Mouse (Mus musculus): Measurements from ENCODE around the gene Tyms.

Tyms gene

DNA sequence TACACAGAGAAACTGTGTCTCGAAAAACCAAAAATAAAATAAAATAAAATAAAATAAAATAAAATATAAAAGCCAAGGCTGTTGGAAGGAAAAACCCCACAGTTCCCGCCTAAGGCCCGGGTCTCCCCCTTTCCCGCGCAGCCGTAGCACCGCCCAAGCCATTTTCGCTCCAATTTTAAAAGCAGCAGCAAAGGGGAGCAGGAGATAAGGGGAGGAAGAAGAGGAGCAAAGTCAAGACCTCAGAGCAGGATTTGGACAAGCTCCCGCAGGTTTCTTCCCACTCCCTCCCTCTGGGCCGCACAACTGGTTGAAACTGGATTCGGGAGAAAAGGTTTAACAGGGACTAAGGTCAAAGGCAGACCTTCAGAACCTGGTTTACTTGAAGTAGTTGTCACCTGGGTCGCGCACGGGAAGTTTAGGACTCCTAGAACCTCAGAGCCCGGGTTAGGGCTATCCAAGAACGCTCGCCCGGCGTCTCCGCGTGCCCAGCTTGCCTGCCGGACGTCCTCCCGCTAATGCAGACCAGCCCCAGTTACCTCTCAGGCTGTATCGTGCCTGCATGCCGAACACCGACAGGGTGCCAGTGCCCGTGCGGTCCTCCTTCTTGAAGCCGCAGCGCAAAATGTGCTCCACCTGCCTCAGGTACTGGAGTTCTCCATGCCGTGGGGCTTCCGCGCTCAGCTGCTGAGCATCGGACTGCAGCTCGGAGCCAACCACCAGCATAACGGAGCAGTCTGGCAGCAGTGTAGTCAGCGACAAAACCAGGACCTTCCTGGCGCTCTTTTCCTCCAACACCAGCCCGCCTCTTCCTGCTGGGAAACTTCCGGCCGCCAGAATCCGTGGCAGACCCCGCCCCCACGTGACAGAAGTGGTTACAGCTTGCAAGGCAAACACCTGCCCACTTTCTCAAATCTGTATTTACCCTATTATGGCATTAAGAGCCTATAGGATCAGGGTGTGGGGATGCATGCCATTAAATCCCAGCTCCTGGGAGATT, at the start of gene Tyms:
TSS of gene Tyms (minus strand) at position 793 of the 997 bp plus-strand sequence.
- peak; percentile 59 for DNase-seq

DNA sequence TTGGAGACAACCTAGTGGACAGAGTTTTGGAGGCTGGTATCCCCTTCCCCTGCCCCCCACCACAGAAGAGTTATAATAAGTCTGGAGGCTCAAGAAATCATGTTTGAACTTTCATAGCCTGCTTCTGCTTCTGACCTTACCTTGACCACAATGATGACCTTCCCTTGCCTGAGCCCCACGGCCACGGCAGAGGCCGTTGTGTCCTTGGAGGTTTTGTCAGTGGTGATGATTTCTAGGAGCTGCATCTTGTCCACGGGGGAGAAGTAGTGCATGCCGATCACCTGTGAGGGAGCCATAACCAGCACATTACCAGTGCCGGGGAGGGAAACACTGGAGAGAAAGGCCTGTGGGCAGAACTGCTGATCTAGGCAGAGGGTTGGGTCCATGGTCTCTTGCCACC, 49.1 kb upstream of the Tyms start:
- DNase-seq: no peak

DNA sequence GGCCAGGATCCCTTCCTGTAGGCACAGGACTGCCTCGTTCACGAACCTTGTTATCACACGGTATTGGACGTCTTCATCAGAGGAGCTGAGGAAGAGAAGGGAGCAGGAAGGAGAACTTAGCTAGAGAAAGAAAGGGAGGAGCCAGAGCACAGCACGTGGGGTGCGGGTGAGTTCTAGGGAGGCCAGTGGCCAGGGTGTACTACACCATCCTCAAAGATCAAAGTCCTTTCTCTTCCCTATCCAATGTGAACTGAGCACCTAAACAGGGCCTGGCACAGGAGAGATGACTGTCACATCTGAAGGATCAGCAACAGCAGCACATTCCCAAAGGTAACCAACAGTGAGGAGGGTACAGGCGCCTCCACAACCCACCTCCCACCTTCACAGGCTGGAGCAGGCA, 46.7 kb upstream of the Tyms start:
- no peak for DNase-seq

DNA sequence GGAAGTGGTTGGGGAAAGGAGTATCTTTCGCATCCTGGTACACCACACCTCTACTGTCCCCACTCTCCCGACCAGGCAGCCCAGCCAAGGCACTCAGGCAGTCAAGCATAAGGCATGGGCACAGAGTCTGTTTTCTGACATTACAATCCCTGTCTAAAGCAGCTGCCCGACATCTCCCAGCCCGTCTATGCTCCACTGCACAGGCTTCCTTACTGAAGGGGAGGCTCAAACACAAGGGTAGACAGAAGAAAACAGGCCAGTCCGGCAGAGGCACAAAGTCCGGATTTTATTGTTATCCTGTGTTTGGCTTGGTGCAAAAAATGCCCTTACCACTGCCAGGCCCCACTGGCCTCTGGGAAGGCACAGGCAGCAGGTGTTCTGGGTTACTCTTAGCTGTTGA, 45.7 kb upstream of the Tyms start:
- no peak for DNase-seq

DNA sequence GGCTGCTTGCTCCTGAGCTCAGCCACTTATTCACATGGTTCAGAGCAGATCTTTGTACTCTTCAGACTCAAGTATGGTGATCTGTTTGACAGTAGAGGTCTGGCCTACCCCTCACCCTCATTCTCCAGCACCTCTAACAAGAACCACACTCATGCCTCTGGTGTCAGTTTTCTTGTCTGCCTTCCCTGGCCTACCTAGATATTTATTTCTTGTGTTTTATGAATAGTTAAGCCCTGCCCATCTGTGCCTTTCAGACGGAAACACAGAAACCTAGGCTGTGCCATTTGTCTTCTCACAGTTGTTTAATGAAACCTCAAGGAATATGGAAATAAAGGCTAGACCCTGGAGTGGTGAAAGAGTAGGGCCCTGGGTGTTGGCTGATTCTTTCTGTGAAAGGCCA, 44.6 kb upstream of the Tyms start:
- DNase-seq: no peak

DNA sequence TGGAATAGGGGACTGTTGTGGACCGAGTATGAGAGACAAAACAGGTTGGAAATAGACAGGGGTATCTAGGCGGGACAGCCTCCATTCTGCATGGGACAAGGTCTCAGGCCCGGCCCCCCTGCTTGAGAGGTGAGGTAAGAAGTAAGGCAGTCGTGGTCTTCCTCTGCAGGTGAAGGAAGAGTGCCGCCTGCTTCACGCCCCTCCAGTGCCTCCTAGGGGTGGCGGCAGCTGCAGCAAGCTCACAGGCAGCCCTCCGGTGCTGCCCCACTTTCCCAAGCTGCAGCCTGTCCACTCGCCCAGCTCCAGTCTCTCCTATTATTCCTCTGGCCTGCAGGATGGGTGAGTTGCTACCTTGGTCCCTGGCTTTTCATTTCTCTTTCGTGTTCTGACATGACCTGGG, 42.3 kb upstream of the Tyms start:
- no peak for DNase-seq

DNA sequence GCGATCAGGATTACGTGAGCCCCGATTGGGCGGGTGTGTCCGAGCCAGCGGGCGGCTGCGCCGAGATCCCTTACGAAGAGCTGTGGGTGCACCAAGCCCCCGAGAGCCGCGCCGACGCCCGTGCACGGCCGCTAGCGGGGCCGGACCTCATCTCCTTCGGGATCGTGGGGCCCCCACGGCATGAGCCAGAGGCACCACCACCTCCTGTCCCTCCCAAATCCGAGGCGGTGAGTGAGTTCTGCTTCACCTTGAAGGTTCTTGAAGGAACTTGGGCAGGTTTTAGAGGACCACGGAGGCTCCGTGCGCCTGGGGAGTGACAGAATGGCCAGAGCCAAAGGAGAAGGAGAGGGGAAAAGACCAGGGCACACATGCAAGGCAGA, 41.3 kb upstream of the Tyms start:
- no peak for DNase-seq

DNA sequence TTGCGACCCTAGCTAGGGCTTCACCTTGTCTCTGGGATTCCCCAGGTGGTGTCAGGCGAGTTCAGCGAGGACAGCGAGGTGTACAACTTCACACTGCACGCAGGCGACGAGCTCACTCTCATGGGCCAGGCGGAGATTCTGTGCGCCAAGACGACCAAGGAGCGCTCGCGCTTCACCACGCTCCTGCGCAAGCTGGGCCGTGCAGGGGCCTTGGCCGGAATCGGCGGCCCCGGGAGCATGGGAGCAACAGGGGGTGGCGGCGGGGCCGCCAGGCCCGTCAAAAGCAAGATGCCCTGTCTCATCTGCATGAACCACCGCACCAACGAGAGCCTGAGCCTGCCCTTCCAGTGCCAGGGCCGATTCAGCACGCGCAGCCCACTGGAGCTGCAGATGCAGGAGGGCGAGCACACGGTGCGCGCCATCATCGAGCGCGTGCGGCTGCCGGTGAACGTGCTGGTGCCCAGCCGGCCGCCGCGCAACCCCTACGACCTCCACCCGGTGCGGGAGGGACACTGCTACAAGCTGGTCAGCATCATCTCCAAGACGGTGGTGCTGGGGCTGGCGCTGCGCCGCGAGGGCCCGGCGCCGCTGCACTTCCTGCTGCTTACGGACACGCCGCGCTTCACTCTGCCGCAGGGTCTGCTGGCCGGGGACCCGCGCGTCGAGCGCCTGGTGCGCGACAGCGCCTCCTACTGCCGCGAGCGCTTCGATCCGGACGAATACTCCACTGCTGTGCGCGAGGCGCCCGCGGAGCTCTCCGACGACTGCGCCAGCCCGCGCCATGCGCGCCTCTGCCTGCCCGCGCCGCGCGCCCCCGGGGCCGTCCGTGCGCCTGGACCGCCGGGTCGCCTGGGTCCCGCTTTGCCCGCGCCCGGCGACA, 40.7 kb upstream of the Tyms start:
- no peak for DNase-seq

DNA sequence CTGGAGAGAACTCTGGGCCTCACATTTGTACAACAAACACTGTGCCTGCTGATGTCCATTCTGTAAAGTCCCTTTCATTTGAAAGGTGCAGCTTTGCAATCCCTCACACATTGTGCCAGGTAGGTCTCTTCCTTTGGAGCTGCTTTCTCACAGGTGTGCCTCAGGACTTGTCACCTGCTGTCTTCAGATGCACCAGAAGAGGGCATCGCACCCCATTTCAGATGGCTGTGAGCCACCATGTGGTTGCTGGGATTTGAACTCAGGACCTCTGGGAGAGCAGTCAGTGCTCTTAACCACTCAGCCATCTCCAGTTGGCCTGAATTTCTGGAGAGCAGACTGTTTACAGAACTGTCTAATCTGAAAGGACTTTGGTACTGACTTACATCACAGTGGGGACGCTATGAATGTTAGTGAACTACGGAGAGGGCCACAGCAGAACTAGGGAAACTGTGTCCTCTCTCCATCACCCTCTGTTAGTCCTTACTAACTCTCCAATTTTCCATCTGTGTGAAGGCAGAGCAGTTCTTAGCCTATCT, 39.2 kb upstream of the Tyms start:
- no peak for DNase-seq

DNA sequence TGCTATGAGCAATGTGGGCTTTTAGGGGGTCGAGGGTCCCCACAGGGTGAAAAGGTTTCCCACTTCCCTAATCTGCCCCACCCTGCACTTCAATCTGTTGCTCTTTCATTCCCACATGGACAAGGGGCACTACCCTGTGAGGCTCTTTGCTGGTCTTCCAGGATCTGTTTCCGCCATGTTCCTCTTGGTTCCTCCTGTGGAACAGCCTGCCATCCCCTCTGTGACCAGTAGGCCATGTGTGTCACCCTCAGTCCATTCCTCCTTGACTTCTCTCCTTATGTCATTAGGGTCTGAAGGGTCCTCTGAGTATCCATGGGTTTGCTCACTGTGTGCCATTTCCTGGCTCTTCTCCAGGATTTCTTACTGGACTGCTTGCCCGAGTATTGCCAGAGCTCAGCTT, 38.4 kb upstream of the Tyms start:
- DNase-seq: no peak

DNA sequence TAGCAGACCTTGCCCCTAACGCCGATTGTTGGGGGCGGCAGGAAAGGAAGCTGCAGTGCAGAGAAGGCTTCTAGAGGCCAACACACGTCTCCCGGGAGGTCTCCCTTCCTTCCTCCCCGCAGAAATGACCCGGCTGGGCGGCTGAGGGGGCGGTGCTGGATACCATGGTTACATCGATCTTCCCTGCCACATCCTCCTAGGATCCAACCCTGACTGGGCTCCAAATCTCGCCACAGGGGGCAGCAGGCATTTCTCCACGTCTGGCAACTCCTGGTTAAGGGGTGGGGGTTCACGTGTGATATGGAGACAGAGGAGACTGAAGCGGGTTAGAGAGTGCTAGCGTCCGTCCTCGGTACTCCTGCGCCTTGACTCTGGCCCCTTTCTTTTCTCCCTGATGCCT, 37.7 kb upstream of the Tyms start:
- DNase-seq: no peak

DNA sequence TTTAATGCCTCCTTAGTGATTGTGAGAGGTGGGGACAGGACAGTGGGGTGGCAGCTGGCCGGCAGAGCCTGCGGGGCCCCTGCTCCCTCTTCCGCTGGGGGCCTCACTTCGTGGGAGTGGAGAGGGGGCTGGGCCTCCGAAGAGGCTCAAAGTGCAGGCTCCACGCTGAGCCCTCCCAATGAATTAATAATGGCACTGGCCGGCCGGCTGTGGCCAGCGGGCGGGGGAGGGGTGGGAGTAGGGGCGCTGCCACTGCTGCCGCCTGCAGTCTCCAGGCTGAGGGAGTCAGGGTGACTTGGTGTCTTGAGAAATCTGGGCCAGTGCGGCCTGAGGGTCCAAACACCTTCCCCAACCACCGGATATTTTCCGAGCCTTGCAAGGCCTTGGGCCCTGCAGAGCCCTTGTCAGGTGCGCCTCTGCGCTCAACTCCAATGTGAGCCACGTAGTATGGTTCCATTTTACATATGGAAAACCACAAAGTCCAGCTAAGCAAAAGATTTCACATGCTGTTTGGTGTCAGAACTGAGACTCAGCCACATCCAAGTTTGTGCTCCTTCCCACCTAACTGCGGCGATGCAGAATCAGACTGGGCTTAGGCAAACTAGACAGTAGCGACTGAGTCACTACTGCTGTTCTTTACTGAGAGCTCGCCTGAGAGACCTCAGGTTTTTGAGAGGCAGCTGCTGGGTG, 37.1 kb upstream of the Tyms start:
- no peak for DNase-seq

DNA sequence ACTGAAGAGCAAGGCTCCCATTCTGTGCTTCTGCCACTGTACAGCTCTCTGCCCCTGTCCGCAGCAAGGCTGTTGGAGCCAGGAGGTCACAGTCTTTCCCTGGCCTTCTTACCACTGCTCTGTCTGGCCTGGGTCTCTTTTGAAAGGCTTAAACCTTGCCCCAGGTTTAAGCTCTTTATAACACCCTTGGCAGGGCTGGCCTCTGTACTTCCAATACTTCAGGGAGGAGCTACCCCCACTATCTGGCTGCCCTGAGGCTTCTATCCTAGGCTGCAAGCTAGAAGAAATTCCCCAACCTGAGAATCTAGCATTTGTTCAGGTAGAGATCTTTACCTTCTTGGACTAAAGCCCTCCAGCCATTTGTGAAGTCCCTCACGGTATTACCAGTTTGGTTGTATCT, 36.5 kb upstream of the Tyms start:
- no peak for DNase-seq

DNA sequence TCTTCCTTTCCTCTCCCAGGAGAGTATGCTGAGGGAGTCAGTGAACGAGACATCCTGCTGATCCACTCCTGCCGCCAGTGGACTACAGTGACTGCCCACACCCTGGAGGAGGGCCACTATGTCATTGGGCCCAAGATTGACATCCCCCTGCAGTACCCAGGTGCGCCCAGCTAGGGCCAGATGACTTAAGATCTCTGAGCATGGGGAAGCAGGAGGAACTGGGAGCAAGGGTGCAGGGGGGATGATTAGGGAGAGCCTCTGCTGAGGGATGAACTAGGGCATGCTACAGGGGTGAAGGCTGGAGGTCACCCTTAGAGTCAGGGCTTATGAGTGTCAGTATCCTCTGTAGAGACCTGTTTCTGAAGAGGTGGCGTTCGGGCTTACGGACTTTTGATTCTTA, 34.8 kb upstream of the Tyms start:
- DNase-seq: no peak

DNA sequence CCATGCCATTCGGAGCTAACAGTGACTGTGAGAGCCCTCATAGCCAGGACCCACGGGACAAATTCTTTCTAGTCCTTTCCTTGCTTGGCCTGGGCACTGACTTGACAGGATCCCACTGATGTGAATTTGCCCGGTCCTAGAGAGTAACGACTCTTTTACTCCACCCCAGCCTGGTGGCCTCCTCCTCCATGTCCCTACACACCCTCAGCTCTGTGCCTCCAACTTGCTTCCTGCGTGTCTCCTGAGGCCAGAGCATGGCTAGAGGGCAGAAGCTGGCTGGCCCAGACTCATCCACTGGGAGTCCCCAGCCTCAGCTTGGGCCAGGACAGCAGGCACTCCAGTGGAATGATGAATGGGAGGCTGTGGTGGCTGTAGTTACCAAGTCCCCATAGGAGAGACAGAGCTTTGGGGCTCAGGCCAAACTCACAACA, 34.2 kb upstream of the Tyms start:
- DNase-seq: no peak

DNA sequence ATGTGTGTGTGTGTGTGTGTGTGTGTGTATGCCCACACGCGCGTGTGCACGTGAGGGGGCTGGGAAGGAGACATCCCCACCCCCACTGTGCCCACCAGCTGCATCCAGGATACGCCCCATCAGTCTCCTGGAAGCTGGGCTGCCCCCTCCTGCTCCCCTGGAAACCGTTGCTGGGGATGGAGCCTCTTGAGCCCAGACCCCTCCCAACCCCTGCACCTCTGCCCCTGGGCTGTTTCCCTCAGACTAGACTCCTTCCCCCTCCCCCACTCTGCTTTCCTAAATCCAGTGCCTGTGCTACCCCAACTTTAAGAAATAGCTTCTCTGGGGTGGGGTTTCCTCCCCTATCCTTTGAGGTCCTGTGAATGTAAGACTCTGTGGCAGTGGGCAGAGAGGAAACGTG, 33.8 kb upstream of the Tyms start:
- DNase-seq: no peak

DNA sequence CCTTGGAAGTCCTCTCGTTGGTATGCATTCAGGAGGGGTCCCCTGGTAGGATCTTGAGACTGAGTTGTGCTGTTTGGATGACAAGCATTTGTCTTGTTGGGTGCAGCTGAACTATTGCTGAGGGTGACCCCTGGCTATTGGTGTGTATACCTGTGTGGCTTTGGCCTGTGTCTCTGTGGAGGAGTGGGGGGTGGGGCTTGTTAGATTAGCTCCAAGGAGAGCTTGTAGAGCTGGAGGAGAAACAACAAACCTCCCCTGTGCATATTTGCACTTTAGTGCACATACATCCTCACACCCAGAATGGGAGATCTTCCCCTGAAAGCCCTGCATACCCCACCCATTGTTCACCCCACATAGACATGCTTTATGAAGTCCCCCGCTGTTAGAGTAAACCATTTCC, 33.3 kb upstream of the Tyms start:
- no peak for DNase-seq

DNA sequence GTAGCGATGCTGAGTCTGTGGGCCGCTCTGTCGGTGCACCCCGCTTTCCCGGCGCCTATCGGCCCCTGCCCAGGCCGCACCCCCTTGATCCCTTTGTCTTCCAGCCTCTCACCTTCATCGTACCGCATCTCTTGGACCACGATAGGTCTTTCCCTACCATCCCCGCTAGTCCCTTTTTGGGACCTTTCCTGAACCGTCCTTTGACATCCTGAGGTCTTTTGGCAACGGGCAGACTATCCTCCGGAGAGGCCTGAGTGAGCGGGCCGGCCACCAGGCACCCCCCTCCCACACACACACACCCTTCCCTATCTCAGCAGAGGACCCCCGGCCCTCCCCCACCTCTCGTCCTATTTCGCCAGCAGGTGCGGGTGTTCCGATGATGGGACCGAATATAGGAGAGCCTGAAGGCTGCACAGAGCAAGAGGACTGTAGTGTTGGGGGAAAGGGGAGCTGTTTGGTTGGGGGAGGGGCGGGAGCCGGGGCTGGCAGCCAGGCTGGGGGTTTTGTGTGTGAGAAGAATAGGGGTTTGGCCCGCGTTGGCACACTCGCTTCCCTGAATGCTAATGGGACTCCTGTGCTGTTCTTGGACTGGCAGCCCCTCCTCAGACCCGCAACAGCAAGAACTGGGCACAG, 32.4 kb upstream of the Tyms start, which contains the start of gene 3110082J24Rik:
TSS of gene 3110082J24Rik (minus strand) at position 419 of the 633 bp plus-strand sequence.
- DNase-seq: no peak

DNA sequence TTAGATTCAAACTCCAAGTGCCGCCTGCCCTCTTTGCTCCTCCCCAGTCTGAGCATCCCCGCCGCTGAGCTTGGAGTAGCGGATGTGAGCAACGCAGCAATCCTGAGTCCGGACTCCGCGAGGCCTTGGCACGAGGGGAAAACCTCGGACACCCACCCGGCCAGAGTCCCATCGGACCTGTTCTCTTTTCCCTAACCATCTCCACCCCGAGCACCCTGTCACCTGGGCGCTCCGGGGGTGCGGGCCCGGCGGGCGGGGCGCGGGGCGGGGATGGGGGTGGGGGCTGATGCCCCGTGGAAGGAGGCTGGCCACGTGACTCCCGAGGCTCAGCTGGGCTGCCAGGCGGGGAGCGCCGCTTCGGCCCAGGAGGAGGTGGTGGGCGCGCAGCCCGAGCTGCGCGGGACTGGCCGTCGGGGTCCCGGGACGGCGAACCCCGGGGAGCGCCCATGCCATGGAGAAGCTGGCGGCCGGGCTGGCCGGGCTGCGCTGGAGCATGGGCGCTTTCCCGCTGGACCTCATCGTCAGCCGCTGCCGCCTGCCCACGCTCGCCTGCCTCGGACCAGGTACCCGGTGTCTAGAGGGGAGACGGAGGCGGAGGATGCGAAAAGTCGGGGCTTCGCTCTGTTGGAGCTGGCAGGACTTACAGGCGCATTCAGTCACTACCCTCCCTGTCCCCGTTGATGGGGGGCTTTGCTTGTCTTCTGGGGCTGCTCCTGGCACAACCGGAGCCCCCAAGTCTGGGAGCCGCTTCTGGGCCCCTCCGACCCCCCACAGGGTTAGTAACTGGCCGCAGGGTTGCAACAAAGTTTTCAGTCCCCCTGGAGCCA, 31.6 kb upstream of the Tyms start, which contains the start of gene Garem2:
TSS of gene Garem2 (plus strand) at position 321 of the 827 bp plus-strand sequence.
- DNase-seq: no peak

DNA sequence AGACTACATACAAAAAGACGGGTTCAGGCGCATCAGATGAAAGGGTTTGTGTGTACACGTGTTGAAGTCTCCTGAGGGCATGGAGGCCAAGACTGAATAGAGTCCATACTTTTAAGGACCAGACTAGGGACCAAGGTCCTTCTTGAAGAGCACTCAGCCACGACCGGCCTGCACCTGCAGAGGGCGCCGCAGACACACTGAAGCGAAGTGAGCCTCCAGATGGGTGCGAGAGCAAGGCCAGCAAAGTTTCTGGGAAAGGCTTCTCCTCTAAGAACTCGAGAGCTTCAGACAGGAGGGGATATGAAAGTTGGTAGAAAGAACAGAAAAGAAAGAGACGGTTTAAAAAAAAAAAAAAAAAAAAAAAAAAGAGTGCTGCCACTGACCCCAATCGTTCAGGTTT, 30.9 kb upstream of the Tyms start:
- DNase-seq: no peak

DNA sequence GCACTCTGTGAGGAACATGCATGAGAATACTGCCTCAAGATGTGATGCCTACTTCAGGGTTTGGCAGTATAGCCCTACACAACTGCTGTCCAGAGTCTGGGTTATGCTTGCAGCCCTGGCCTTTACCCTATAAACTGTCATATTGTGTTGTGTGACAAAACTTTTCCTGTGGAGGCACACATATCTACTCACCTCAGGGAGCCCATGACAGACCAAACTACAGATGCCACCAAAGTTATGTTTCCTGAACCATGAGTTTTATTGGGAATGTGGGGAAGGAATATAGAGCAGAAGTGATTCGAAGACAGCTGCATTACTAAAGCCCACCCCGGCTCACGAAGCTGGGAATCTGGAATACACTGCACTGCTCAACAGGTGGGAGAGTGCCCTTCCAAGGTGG, 29.9 kb upstream of the Tyms start:
- no peak for DNase-seq
